9 mouse cellular contexts compared by ENCODE assay signal in genomic region chr1:20801682-20802390, GRCm38 (mm10). TPM values are rescaled to one million over a fixed set of nuclear protein-coding genes. Genes with fewer than 3 reads are reported as not detected.
DNase-seq lines count a peak whose midpoint lies in the region; ATAC-seq and TF ChIP-seq lines count a peak whose summit lies in the region.
"Had no signal": no experiment of that assay in that cellular context is flagged by ENCODE, and none has a peak within 500 bp of the region (broad histone marks: within the 10 kb centered on the region; RNA-seq: fewer than 3 reads in every experiment).

No protein-coding gene starts in this region.

- CTCF ChIA-PET in Patski (lab: Charles Lee) = interaction anchor here (0.9 to 2.0 kb wide), 10 partner anchors 10 to 490 kb away, joined by 3 to 15 read pairs (median 4); partner anchors contain the start of genes Il17f and Paqr8

- no peak overlapping the region for H3K4me3 ChIP-seq in heart, postnatal 0 days (ENCODE audit: low read depth, low read length)
- no peak overlapping the region for H3K4me3 ChIP-seq in forebrain, postnatal 0 days (ENCODE audit: low read depth, low read length)
- H3K4me3 ChIP-seq in liver, embryonic 11.5 days (ENCODE audit: low read depth, low read length) = no peak overlapping the region

- intact Hi-C loops in heart, postnatal 25 days (cut with DNase I) = no loop called here

- POLR2A ChIA-PET in Patski (lab: Charles Lee) = interaction anchor here (1.4 kb wide), 1 partner anchor 13 kb away, joined by 3 read pairs; no protein-coding TSS in a partner anchor

- no peak for TF ChIP-seq EP300 in heart, postnatal 0 days (IDR thresholded peaks at IDR 0.05; ENCODE audit: low read depth)

- H3K4me1 ChIP-seq in heart, postnatal 0 days (ENCODE audit: control insufficient read depth, insufficient read depth) = no peaks in the 10 kb centered on the region
- H3K4me1 ChIP-seq in forebrain, postnatal 0 days (ENCODE audit: insufficient read depth) = no peaks in the 10 kb centered on the region
- no peaks in the 10 kb centered on the region for H3K4me1 ChIP-seq in liver, embryonic 11.5 days (replicated peaks; ENCODE audit: control insufficient read depth, insufficient read depth, low read length)

- H3K27me3 ChIP-seq in heart, postnatal 0 days (ENCODE audit: control insufficient read depth, insufficient read depth, low read length) = no peaks in the 10 kb centered on the region
- H3K27me3 ChIP-seq in Patski = no peaks in the 10 kb centered on the region
- no peaks in the 10 kb centered on the region for H3K27me3 ChIP-seq in forebrain, postnatal 0 days (ENCODE audit: insufficient read depth, low read length)
- H3K27me3 ChIP-seq in liver, embryonic 11.5 days (replicated peaks; ENCODE audit: control insufficient read depth, insufficient read depth, low read length) = no peaks in the 10 kb centered on the region

- no peak overlapping the region for H3K4me2 ChIP-seq in heart, postnatal 0 days (ENCODE audit: low read depth, low read length)
- H3K4me2 ChIP-seq in forebrain, postnatal 0 days (ENCODE audit: low read depth) = no peak overlapping the region
- H3K4me2 ChIP-seq in liver, embryonic 11.5 days = no peak overlapping the region

- WGBS in heart, postnatal 0 days = 79% methylated on average over 8 of the region's 8 CpGs
- 72% methylated on average over 8 of the region's 8 CpGs for WGBS in forebrain, postnatal 0 days
- WGBS in liver, embryonic 11.5 days = 87% methylated on average over 8 of the region's 8 CpGs

- in situ Hi-C loops in Patski (cut with MboI; ENCODE audit: low pct_unique_long_range_greater_than_20kb) = loop anchor here (5.0 kb wide), 1 partner anchor 100 kb away; no protein-coding TSS in a partner anchor

- no peak overlapping the region for H3K27ac ChIP-seq in heart, postnatal 0 days (ENCODE audit: low read depth)
- peak overlapping the region; percentile 24; the same call in 1 of the 2 replicates for H3K27ac ChIP-seq in forebrain, postnatal 0 days (ENCODE audit: low read depth, low read length)
- no peak overlapping the region for H3K27ac ChIP-seq in liver, embryonic 11.5 days (ENCODE audit: low read depth, low read length)

- no peak for ATAC-seq in heart, postnatal 0 days (ENCODE audit: insufficient read depth, low read depth)
- ATAC-seq in Patski = no peak
- ATAC-seq in forebrain, postnatal 0 days = peak; percentile 95
- ATAC-seq in liver, embryonic 11.5 days (replicated peaks; ENCODE audit: low FRiP score) = no peak

- peaks cover 69% of the 10 kb centered on the region for H3K36me3 ChIP-seq in heart, postnatal 0 days (replicated peaks; ENCODE audit: control insufficient read depth, insufficient read depth, low read length)
- peaks cover 4% of the 10 kb centered on the region; the same call in 1 of the 2 replicates for H3K36me3 ChIP-seq in forebrain, postnatal 0 days (ENCODE audit: insufficient read depth)
- peaks cover 54% of the 10 kb centered on the region for H3K36me3 ChIP-seq in liver, embryonic 11.5 days (ENCODE audit: control insufficient read depth, insufficient read depth, low read length)

- peak; percentile 60 for TF ChIP-seq CTCF in heart, postnatal 0 days (IDR thresholded peaks at IDR 0.05; ENCODE audit: low read depth)
- TF ChIP-seq CTCF in Patski (IDR thresholded peaks at IDR 0.05) = peak; percentile 75
- TF ChIP-seq CTCF in forebrain, postnatal 0 days (IDR thresholded peaks at IDR 0.05; ENCODE audit: low read depth) = peak; percentile 83

- H3K9ac ChIP-seq in heart, postnatal 0 days (replicated peaks; ENCODE audit: low read depth, low read length) = no peak overlapping the region
- H3K9ac ChIP-seq in forebrain, postnatal 0 days = no peak overlapping the region
- H3K9ac ChIP-seq in liver, embryonic 11.5 days (ENCODE audit: low read depth, low read length) = no peak overlapping the region

- no peaks in the 10 kb centered on the region for H3K9me3 ChIP-seq in heart, postnatal 0 days (replicated peaks; ENCODE audit: control insufficient read depth, low read length)
- no peaks in the 10 kb centered on the region for H3K9me3 ChIP-seq in forebrain, postnatal 0 days (ENCODE audit: low read length)
- no peaks in the 10 kb centered on the region for H3K9me3 ChIP-seq in liver, embryonic 11.5 days (ENCODE audit: control insufficient read depth, low read length)

- DNase-seq in heart, postnatal 0 days (ENCODE audit: low spot score) = peak; percentile 22
- DNase-seq in heart, adult 18-20 months = no peak
- peak; percentile 4 for DNase-seq in Patski (ENCODE audit: low read depth, low spot score)
- peak; percentile 89 for DNase-seq in forebrain, postnatal 0 days
- DNase-seq in layer of hippocampus, adult 9-11 months = peak; percentile 29
- peak; percentile 58 for DNase-seq in retina, postnatal 1 day
- DNase-seq in liver, embryonic 11.5 days (ENCODE audit: low spot score) = no peak
- no peak for DNase-seq in heart, postnatal 25 days (ENCODE audit: low spot score)

RNA-seq across cellular contexts. Expression of gene Il17f, which starts 11.4 kb away (rescaled TPM):
- not detected in 2 replicates for total RNA-seq in heart, postnatal 0 days (2014; rRNA removed; ENCODE audit: low replicate concordance)
- polyA plus RNA-seq in heart, postnatal 0 days (2015; fragmentation: Nextera tagmentation; extraction: Ambion mirVana) = not detected in 2 replicates
- not detected for total RNA-seq in heart, adult 18-20 months (2021)
- polyA plus RNA-seq in Patski (2021) = not detected
- not detected in 2 replicates for total RNA-seq in forebrain, postnatal 0 days (2014; rRNA removed)
- not detected in 2 replicates for polyA plus RNA-seq in forebrain, postnatal 0 days (2015; fragmentation: Nextera tagmentation; extraction: Ambion mirVana)
- polyA plus RNA-seq in liver, embryonic 11.5 days (2014; fragmentation: Nextera tagmentation; extraction: Ambion mirVana) = not detected in 2 replicates
- not detected for total RNA-seq in heart, postnatal 25 days (2021)
- polyA plus RNA-seq: intestine, embryonic 14.5 days had no signal

RNA-seq across cellular contexts. Expression of gene Mcm3, which starts 18.3 kb away (rescaled TPM):
- total RNA-seq in heart, postnatal 0 days (2014; rRNA removed; ENCODE audit: low replicate concordance) = 31.2 and 36.5 TPM in 2 replicates
- 26.2 and 29.1 TPM in 2 replicates for polyA plus RNA-seq in heart, postnatal 0 days (2015; fragmentation: Nextera tagmentation; extraction: Ambion mirVana)
- total RNA-seq in heart, adult 18-20 months (2021) = 1 to 10 TPM; 5.5 to 6.3 TPM
- polyA plus RNA-seq in Patski (2021) = 57.3 TPM
- total RNA-seq in forebrain, postnatal 0 days (2014; rRNA removed) = 11.0 and 13.7 TPM in 2 replicates
- 11.3 and 12.6 TPM in 2 replicates for polyA plus RNA-seq in forebrain, postnatal 0 days (2015; fragmentation: Nextera tagmentation; extraction: Ambion mirVana)
- polyA plus RNA-seq in liver, embryonic 11.5 days (2014; fragmentation: Nextera tagmentation; extraction: Ambion mirVana) = 311 and 347 TPM in 2 replicates
- total RNA-seq in heart, postnatal 25 days (2021) = 1 to 10 TPM; 4.7 to 5.4 TPM

Comparison
In these comparisons a context has a peak if more than half of its experiments do, and no peak if none do; other contexts are left out.
1. DNase-seq: peak in heart, postnatal 0 days (single experiment), Patski (single experiment), forebrain, postnatal 0 days (single experiment), layer of hippocampus, adult 9-11 months (single experiment) and retina, postnatal 1 day (single experiment); none in heart, adult 18-20 months (0 of 2), liver, embryonic 11.5 days (single experiment) and heart, postnatal 25 days (single experiment).
2. Peak in every context shown above with its lines, with median percentiles within 50 percentile points of each other: CTCF ChIP-seq.